Mouse (Mus musculus) midbrain, postnatal 0 days (tissue): ENCODE data around the gene Chrm3. TPM values are rescaled to one million over a fixed set of nuclear protein-coding genes. Genes with fewer than 3 reads are reported as not detected.

Experiments
- ATAC-seq: fragments of 200-750 bp; cut with Nextera tagmentation; 2 replicates; pipeline ENCODE4 v1.8.0; 2017; ENCODE audit warnings: moderate number of reproducible peaks, mild to moderate bottlenecking, moderate TSS enrichment, moderate library complexity; ENCODE audit not compliant: low FRiP score
- DNase-seq: peaks from one replicate; pipeline ENCODE4 v3.0.0-alpha.2; 2015; ENCODE audit warnings: low spot score
- H3K27ac ChIP-seq: fragments of 300-500 bp; sonication (generic); 2 replicates; pipeline ENCODE4 v1.5.1; 2014; ENCODE audit warnings: low read depth, mild to moderate bottlenecking, low read length, mixed read lengths
- H3K27me3 ChIP-seq: fragments of 300-500 bp; sonication (generic); 2 replicates; pipeline ENCODE4 v1.6.1; 2014; ENCODE audit warnings: low read length, control low read depth, mixed read lengths; ENCODE audit not compliant: insufficient read depth
- H3K36me3 ChIP-seq: fragments of 300-500 bp; sonication (generic); 2 replicates; pipeline ENCODE4 v1.6.1; 2014; ENCODE audit warnings: low read length, control low read depth, mixed read lengths; ENCODE audit not compliant: insufficient read depth
- H3K4me1 ChIP-seq: fragments of 300-500 bp; sonication (generic); 2 replicates; pipeline ENCODE4 v1.6.1; 2014; ENCODE audit warnings: mild to moderate bottlenecking, control low read depth, antibody characterized with exemption, low read length, mixed read lengths; ENCODE audit not compliant: insufficient read depth
- H3K4me2 ChIP-seq: fragments of 300-500 bp; sonication (generic); 2 replicates; pipeline ENCODE4 v1.6.1; 2014; ENCODE audit warnings: low read depth, mild to moderate bottlenecking, low read length, mixed read lengths; ENCODE audit not compliant: poor library complexity, severe bottlenecking
- H3K4me3 ChIP-seq: fragments of 300-500 bp; sonication (generic); 2 replicates; pipeline ENCODE4 v1.5.1; 2014; ENCODE audit warnings: low read depth, mild to moderate bottlenecking, low read length, moderate library complexity
- H3K9ac ChIP-seq: fragments of 300-500 bp; sonication (generic); replicated peaks from 2 replicates; pipeline ENCODE4 v1.6.1; 2014; ENCODE audit warnings: mild to moderate bottlenecking, low read length, moderate library complexity, mixed read lengths; ENCODE audit not compliant: poor library complexity, severe bottlenecking
- H3K9me3 ChIP-seq: fragments of 300-500 bp; sonication (generic); 2 replicates; pipeline ENCODE4 v1.6.1; 2016; ENCODE audit warnings: low read length, control low read depth
- CTCF ChIP-seq: IDR thresholded peaks from 2 replicates; pipeline ENCODE4 v1.5.1; 2016; ENCODE audit warnings: antibody characterized with exemption, mild to moderate bottlenecking
- WGBS: fragments of 180-500 bp; shearing (Covaris S2); extraction: QIAGEN DNeasy Blood & Tissue Kit; methylation state at CpG from one replicate; pipeline ENCODE4 v1.1.7; 2014; 5-methylcytosine and 5-hydroxymethylcytosine counted together
- polyA plus RNA-seq: library from polyadenylated mRNA; unstranded; fragments of >200 nt; fragmentation: Nextera tagmentation; extraction: Ambion mirVana; gene quantifications from 2 replicates; pipeline ENCODE4 v1.2.1, GENCODE M21; 2015
- total RNA-seq: library from RNA; depleted of rRNA; stranded (reverse); fragments of >200 nt; gene quantifications from 2 replicates; pipeline ENCODE4 v1.2.3, GENCODE M21; 2014

Chrm3 gene
- total and polyA plus RNA-seq, 2 experiments from 2014 or later = 3.9 to 27.3 TPM

DNA sequence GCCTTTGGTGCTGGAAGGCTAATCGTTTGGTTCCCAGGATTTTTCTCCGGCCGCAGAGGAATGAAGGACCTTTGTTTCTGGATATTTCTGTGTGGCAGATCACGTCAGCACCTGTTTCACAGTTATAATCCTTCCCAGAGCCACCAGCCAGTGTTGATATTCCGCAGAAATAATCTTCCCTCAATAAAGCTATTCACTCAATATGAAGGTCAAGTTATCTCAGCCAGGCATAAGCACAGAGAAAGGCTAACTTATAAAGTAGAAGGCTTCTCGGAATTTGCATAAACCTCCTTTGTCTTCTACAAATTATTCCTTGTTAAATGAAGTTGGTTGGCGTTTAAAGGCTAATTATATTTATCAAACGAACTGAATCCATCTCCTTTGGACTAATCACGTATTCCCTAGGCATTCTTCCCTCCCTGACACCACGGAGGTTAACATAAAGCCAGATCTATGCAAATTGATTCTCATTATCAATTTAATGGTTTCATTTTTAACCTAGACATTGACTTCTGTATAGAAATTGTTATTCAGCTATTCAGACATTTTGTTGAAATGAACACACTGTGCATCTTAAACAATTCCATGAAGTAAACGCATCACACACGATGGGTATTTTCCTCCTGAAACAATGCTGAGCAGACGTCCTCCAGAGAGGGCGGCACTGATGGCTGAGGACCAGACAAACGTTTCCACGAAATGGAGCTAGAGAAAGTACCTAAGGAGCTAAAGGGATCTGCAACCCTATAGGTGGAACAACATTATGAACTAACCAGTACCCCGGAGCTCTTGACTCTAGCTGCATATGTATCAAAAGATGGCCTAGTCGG lies 326.9 kb downstream of the Chrm3 start:
- DNase-seq (peak; percentile 1), ATAC-seq (no peak)
- Histone ChIP-seq H3K36me3 (no peaks in the 10 kb centered on the region), H3K9me3 (no peaks in the 10 kb centered on the region), H3K9ac (no peak overlapping the region), H3K4me3 (no peak overlapping the region), H3K4me2 (no peak overlapping the region), H3K27me3 (no peaks in the 10 kb centered on the region), H3K27ac (no peak overlapping the region), H3K4me1 (no peaks in the 10 kb centered on the region)
- no peak for TF ChIP-seq CTCF
- WGBS = 49% methylated on average over 18 of the region's 18 CpGs

DNA sequence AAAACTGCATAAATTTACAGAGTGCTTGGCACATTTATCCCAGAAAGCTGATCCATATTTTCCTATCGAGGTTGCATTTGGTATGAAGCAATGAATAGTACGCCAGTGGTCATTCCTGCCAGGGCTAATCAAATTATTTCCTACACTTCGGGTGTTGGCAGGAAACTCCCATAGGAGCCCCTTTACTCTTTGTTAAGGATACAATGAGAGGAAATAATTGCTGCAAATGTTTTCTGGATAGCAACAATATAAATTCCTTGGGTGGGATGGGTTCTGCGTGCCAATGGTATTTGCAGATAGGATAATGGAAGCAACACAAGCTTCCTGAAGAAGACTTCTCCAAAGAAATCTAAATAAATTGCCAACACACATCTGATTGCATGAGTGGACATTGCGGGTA lies 329.1 kb downstream of the Chrm3 start:
- no peaks in the 10 kb centered on the region for H3K36me3 ChIP-seq
- no peak for ATAC-seq
- H3K9ac ChIP-seq = no peak overlapping the region
- no peak overlapping the region for H3K4me2 ChIP-seq
- H3K27me3 ChIP-seq = no peaks in the 10 kb centered on the region
- no peak for DNase-seq
- H3K9me3 ChIP-seq = no peaks in the 10 kb centered on the region
- no peaks in the 10 kb centered on the region for H3K4me1 ChIP-seq
- no peak for TF ChIP-seq CTCF
- 70% methylated on average over 5 of the region's 5 CpGs for WGBS
- H3K4me3 ChIP-seq = no peak overlapping the region
- H3K27ac ChIP-seq = no peak overlapping the region

DNA sequence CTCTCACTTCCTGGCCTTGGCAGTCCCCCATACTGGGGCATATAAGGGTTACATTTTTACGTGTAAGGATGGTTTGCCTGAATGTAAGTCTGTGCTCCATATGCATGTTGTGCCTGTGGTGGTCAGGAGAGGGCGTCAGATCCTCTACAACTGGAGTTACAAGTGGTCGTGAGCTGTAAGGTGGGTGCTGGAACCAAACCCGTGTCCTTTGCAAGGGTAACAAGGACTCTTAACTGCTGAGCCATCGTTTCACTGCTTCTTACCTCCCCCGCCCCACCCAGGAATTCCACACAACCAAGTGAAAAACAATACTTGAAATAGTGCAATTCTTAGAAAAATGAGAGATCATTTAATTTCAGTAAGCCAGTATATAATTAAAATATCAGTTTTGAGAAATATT lies 330.7 kb downstream of the Chrm3 start:
- no peak overlapping the region for H3K9ac ChIP-seq
- no peak for DNase-seq

DNA sequence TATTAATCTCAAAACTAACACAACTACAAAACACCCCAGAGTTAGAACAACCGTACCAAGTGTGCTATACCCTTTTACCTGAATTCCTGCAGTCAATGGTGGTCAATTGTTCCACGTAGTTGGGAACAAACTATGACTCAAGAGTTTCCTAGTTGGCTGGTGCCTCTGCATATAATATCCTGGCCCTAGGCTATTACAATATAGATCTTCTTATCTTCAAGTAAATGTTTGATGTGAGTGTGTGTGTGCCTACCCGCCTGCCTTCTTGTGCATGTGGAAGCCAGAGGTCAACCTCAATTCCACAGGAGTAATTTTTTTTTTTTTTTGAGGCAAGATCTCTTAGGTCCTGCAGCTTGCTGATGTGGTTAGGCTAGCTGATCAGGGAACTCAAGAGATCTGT lies 335.5 kb downstream of the Chrm3 start:
- no peaks in the 10 kb centered on the region for H3K36me3 ChIP-seq
- no peak overlapping the region for H3K9ac ChIP-seq
- H3K4me1 ChIP-seq = no peaks in the 10 kb centered on the region
- H3K4me2 ChIP-seq = no peak overlapping the region
- DNase-seq (no peak), ATAC-seq (no peak)
- 92% methylated on average over 3 of the region's 3 CpGs for WGBS
- H3K27me3 ChIP-seq = no peaks in the 10 kb centered on the region
- H3K4me3 ChIP-seq = no peak overlapping the region
- H3K27ac ChIP-seq = no peak overlapping the region
- no peak for TF ChIP-seq CTCF
- H3K9me3 ChIP-seq = no peaks in the 10 kb centered on the region

More for the DNA sequence above, 330.7 kb downstream of the Chrm3 start:
- Histone ChIP-seq H3K27ac (no peak overlapping the region), H3K4me2 (no peak overlapping the region), H3K4me3 (no peak overlapping the region), H3K9me3 (no peaks in the 10 kb centered on the region), H3K27me3 (no peaks in the 10 kb centered on the region), H3K4me1 (no peaks in the 10 kb centered on the region), H3K36me3 (no peaks in the 10 kb centered on the region)
- 90% methylated on average over 6 of the region's 6 CpGs for WGBS
- ATAC-seq = no peak
- no peak for TF ChIP-seq CTCF

DNA sequence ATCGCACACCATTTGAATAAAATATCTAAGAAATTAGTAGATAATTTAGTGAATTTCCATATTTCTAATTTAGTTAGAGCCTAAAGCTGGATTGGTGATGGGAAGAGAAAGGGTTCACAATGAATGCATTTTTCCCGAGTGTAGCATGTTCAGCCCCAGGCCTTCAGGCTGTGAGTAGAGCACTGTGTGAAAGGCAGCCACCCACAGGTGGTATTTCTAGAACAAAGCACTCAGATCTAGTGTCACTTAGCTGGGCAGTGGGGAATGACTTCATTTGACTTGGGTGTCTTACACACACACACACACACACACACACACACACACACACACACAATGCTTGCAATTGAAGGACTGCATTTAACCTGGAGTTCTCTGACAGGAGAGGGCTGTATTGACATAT lies 337.5 kb downstream of the Chrm3 start:
- ATAC-seq (peak; percentile 47; the same call in 1 of the 2 replicates), DNase-seq (no peak)
- Histone ChIP-seq H3K4me1 (no peaks in the 10 kb centered on the region), H3K36me3 (no peaks in the 10 kb centered on the region), H3K4me3 (no peak overlapping the region), H3K4me2 (no peak overlapping the region), H3K9me3 (no peaks in the 10 kb centered on the region), H3K9ac (no peak overlapping the region), H3K27ac (no peak overlapping the region), H3K27me3 (no peaks in the 10 kb centered on the region)
- no peak for TF ChIP-seq CTCF
- 48% methylated on average over 2 of the region's 2 CpGs for WGBS

DNA sequence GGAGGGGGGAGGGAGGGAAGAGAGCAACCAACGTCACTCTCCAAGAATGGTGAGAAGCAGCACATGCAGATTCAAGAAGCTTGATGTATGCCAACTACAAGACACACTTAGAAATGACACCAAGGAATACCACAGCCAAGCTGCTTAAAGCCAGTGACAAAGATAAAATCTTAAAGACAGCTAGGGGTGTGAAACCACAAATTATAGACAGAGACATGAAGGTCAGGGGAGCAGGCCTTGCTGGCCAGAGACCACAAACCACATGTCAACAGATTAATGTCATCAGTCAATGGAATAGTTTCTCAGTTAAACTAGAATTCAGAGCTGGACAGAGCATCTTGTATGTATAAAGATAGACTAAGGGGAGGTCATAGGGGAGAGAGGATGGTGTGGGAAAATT lies 341.4 kb downstream of the Chrm3 start:
- Histone ChIP-seq H3K9ac (no peak overlapping the region), H3K4me3 (no peak overlapping the region), H3K36me3 (no peaks in the 10 kb centered on the region), H3K27me3 (no peaks in the 10 kb centered on the region), H3K27ac (no peak overlapping the region), H3K9me3 (no peaks in the 10 kb centered on the region), H3K4me2 (no peak overlapping the region), H3K4me1 (no peaks in the 10 kb centered on the region)
- WGBS = 63% methylated on average over 1 of the region's 1 CpGs
- no peak for TF ChIP-seq CTCF
- ATAC-seq = no peak
- no peak for DNase-seq
